Mouse (Mus musculus) midbrain, embryonic 15.5 days (tissue): ENCODE results near the gene Fgfrl1. TPM values are rescaled to one million over a fixed set of nuclear protein-coding genes. Genes with fewer than 3 reads are reported as not detected.
"Not testable (repeated sequence)": the region's sequence is repeated elsewhere in the genome, so short reads cannot be mapped to it uniquely, and the experiment has no call there.

ENCODE experiments used
- ATAC-seq: fragments of 200-750 bp; cut with Nextera tagmentation; replicated peaks from 2 replicates; pipeline ENCODE4 v1.8.0; 2017; ENCODE audit warnings: moderate TSS enrichment
- H3K27ac ChIP-seq: fragments of 300-500 bp; sonication (generic); 2 replicates; pipeline ENCODE4 v1.5.1; 2015; ENCODE audit warnings: mild to moderate bottlenecking, inconsistent platforms
- H3K27me3 ChIP-seq: fragments of 300-500 bp; sonication (generic); replicated peaks from 2 replicates; pipeline ENCODE4 v1.6.1; 2015; ENCODE audit warnings: inconsistent platforms
- H3K36me3 ChIP-seq: fragments of 300-500 bp; sonication (generic); replicated peaks from 2 replicates; pipeline ENCODE4 v1.6.1; 2015; ENCODE audit warnings: inconsistent platforms
- H3K4me1 ChIP-seq: fragments of 300-500 bp; sonication (generic); 2 replicates; pipeline ENCODE4 v1.6.1; 2015; ENCODE audit warnings: inconsistent platforms
- H3K4me2 ChIP-seq: fragments of 300-500 bp; sonication (generic); 2 replicates; pipeline ENCODE4 v1.6.1; 2015; ENCODE audit warnings: inconsistent platforms, mild to moderate bottlenecking, moderate library complexity
- H3K4me3 ChIP-seq: fragments of 300-500 bp; sonication (generic); 2 replicates; pipeline ENCODE4 v1.5.1; 2015; ENCODE audit warnings: mild to moderate bottlenecking, inconsistent platforms
- H3K9ac ChIP-seq: fragments of 300-500 bp; sonication (generic); 2 replicates; pipeline ENCODE4 v1.6.1; 2015; ENCODE audit warnings: mild to moderate bottlenecking, inconsistent platforms
- H3K9me3 ChIP-seq: fragments of 300-500 bp; sonication (generic); 2 replicates; pipeline ENCODE4 v1.6.1; 2016; ENCODE audit warnings: inconsistent platforms
- WGBS: fragments of 180-500 bp; shearing (Covaris S2); methylation state at CpG from one replicate; pipeline ENCODE4 v1.1.7; 2015; ENCODE audit warnings: mixed read lengths; 5-methylcytosine and 5-hydroxymethylcytosine counted together
- polyA plus RNA-seq: library from polyadenylated mRNA; unstranded; fragments of >200 nt; fragmentation: Nextera tagmentation; extraction: Ambion mirVana; gene quantifications from 2 replicates; pipeline ENCODE4 v1.2.1, GENCODE M21; 2015

Gene Fgfrl1
- polyA plus RNA-seq, 1 experiment from 2014 or later = 5.5 TPM

GRCm38 (mm10) chr5:108742596-108742995 is 50.4 kb downstream of the Fgfrl1 start:
- H3K4me3 ChIP-seq = no peak overlapping the region
- no peaks in the 10 kb centered on the region for H3K36me3 ChIP-seq
- H3K4me2 ChIP-seq = no peak overlapping the region
- no peak overlapping the region for H3K9ac ChIP-seq
- H3K27me3 ChIP-seq = no peaks in the 10 kb centered on the region
- H3K4me1 ChIP-seq = no peaks in the 10 kb centered on the region
- H3K9me3 ChIP-seq = no peaks in the 10 kb centered on the region
- WGBS = 69% methylated on average over 2 of the region's 2 CpGs
- ATAC-seq = no peak
- no peak overlapping the region for H3K27ac ChIP-seq

DNA sequence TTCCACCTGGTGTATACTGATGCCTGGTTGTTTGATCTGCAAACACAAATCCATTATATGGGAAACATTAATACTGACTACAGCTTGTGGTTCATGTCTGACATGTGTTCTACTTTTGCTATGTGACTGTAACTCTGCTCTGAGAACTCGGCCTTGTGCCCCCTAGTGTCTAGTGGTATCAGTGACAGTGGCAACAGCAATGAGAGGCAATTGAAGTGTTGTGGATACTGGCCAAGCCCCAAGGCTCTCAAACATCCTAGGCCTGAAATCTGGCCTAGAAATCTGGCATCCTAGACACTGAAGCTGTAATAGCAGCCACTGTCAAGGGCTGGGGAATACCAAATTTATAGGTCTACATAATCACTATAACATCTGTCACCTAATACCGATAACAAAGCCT is 51.7 kb downstream of the Fgfrl1 start:
- Histone ChIP-seq H3K27ac (no peak overlapping the region), H3K27me3 (no peaks in the 10 kb centered on the region), H3K9ac (no peak overlapping the region), H3K4me3 (no peak overlapping the region), H3K4me2 (no peak overlapping the region), H3K9me3 (no peaks in the 10 kb centered on the region), H3K36me3 (no peaks in the 10 kb centered on the region), H3K4me1 (no peaks in the 10 kb centered on the region)
- ATAC-seq = no peak
- 74% methylated on average over 2 of the region's 2 CpGs for WGBS

- no peaks in the 10 kb centered on the region for H3K36me3 ChIP-seq
- no peak for ATAC-seq
- H3K9ac ChIP-seq = no peak overlapping the region
- no peak overlapping the region for H3K4me2 ChIP-seq
- H3K4me3 ChIP-seq = no peak overlapping the region
- no peaks in the 10 kb centered on the region for H3K4me1 ChIP-seq
- no peaks in the 10 kb centered on the region for H3K9me3 ChIP-seq
- 90% methylated on average over 3 of the region's 3 CpGs for whole genome bisulfite sequencing
- no peaks in the 10 kb centered on the region for H3K27me3 ChIP-seq
- H3K27ac ChIP-seq = no peak overlapping the region
Measured at GRCm38 (mm10) chr5:108744629-108745028, 52.4 kb downstream of the Fgfrl1 start.

DNA sequence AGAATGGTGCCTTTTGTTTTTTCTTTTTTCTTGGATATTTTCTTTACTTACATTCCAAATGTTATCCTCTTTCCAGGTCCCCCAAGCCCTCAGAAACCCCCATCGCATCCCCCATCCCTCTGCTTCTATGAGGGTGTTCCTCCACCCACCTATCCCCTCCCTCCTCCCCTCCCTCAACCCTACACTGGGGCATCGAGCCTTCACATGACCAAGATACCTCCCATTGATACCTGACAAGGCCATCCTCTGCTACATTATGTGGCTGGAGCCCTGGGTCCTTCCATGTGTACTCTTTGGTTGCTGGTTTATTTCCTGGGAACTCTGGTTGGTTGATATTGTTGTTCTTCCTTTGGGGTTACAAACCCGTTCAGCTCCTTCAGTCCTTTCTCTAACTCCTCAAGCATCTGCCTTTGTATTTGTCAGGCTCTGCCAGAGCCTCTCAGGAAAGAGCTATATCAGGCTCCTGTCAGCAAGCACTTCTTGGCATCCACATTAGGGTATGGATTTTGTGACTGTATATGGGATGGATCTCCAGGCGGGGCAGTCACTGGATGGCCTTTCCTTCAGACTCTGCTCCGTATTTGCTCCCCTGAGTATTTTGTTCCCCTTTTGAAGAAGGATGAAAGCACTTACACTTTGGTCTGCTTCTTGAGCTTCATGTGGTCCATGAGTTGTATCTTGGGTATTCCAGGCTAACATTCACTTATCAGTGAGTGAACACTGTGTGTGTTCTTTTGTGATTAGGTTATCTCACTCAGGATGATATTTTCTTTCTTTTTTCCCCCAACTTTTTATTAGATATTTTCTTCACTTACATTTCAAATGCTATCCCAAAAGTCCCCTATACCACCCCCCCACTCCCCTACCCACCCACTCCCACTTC is 58.4 kb downstream of the Fgfrl1 start:
- Histone ChIP-seq H3K9ac (no peak overlapping the region), H3K4me3 (no peak overlapping the region), H3K27ac (no peak overlapping the region), H3K4me2 (no peak overlapping the region), H3K36me3 (no peaks in the 10 kb centered on the region), H3K27me3 (no peaks in the 10 kb centered on the region), H3K4me1 (no peaks in the 10 kb centered on the region), H3K9me3 (no peaks in the 10 kb centered on the region)
- ATAC-seq = no peak
- WGBS = 86% methylated on average over 5 of the region's 5 CpGs

- H3K9me3 ChIP-seq, ATAC-seq, H3K4me3 ChIP-seq: not testable (repeated sequence)
Measured at GRCm38 (mm10) chr5:108751258-108751657, 59.1 kb downstream of the Fgfrl1 start.

More at GRCm38 (mm10) chr5:108751258-108751657, 59.1 kb downstream of the Fgfrl1 start:
- not testable (repeated sequence) for H3K36me3 ChIP-seq, H3K4me1 ChIP-seq, H3K9ac ChIP-seq, H3K27me3 ChIP-seq, H3K27ac ChIP-seq, H3K4me2 ChIP-seq
- 82% methylated on average over 4 of the region's 4 CpGs for WGBS

Other genes with a start within 250 kb of the Fgfrl1 start
- 0.06 and 0.10 TPM in 2 replicates for gene Mfsd7a, start 243.5 kb upstream of the Fgfrl1 start, polyA plus RNA-seq
- gene Pcgf3, start 231.2 kb upstream of the Fgfrl1 start, polyA plus RNA-seq = 24.6 and 32.2 TPM in 2 replicates
- 72.8 and 83.6 TPM in 2 replicates for gene Cplx1, start 142.4 kb upstream of the Fgfrl1 start, polyA plus RNA-seq
- 54.9 and 56.9 TPM in 2 replicates for gene Gak, start 62.6 kb upstream of the Fgfrl1 start, polyA plus RNA-seq
- gene Tmem175, start 62.6 kb upstream of the Fgfrl1 start, polyA plus RNA-seq = 25.3 and 26.6 TPM in 2 replicates
- 12.1 and 15.9 TPM in 2 replicates for gene Idua, start 32.1 kb upstream of the Fgfrl1 start, polyA plus RNA-seq
- gene Dgkq, start 22.7 kb upstream of the Fgfrl1 start, polyA plus RNA-seq = 33.9 and 36.7 TPM in 2 replicates
- gene Slc26a1, start 16.8 kb upstream of the Fgfrl1 start, polyA plus RNA-seq = 4.0 and 4.1 TPM in 2 replicates
- gene Rnf212, start 82.6 kb downstream of the Fgfrl1 start, polyA plus RNA-seq = not detected in 2 replicates
- not detected in 2 replicates for gene Tmed11, start 103.0 kb downstream of the Fgfrl1 start, polyA plus RNA-seq
- gene Vmn2r8, start 116.5 kb downstream of the Fgfrl1 start, polyA plus RNA-seq = not detected in 2 replicates
- gene Vmn2r9, start 160.2 kb downstream of the Fgfrl1 start, polyA plus RNA-seq = not detected in 2 replicates